Mouse (Mus musculus): ENCODE data around the gene Trip12.
A peak's percentile ranks its signal among the peaks of the same experiment; 100 is the strongest.

Trip12 gene

GRCm38 (mm10) chr1:84795335-84795734 lies 45.0 kb downstream of the Trip12 start:
- DNase-seq (ENCODE audit: low spot score in 2 of 2): no peak

GRCm38 (mm10) chr1:84791393-84791792 lies 48.9 kb downstream of the Trip12 start:
- no peak for DNase-seq (ENCODE audit: low spot score in 2 of 2)

- no peak for DNase-seq (ENCODE audit: low spot score in 2 of 2)
Measured at GRCm38 (mm10) chr1:84780630-84781029, 59.7 kb downstream of the Trip12 start.

- no peak for DNase-seq (ENCODE audit: low spot score in 2 of 2)
Measured at GRCm38 (mm10) chr1:84777455-84777854, 62.9 kb downstream of the Trip12 start.

GRCm38 (mm10) chr1:84758843-84759242 lies 81.5 kb downstream of the Trip12 start:
- DNase-seq (ENCODE audit: low spot score in 2 of 2): no peak

GRCm38 (mm10) chr1:84742156-84742555 lies 98.2 kb downstream of the Trip12 start:
- DNase-seq (ENCODE audit: low spot score in 2 of 2): no peak

GRCm38 (mm10) chr1:84740080-84740479 lies 100.2 kb downstream of the Trip12 start:
- no peak for DNase-seq (ENCODE audit: low spot score in 2 of 2)

GRCm38 (mm10) chr1:84737097-84737496 lies 103.2 kb downstream of the Trip12 start:
- no peak for DNase-seq (ENCODE audit: low spot score in 2 of 2)

- no peak for DNase-seq (ENCODE audit: low spot score in 2 of 2)
Measured at GRCm38 (mm10) chr1:84733799-84734198, 106.5 kb downstream of the Trip12 start.

- no peak for DNase-seq (ENCODE audit: low spot score in 2 of 2)
Measured at GRCm38 (mm10) chr1:84731763-84732162, 108.6 kb downstream of the Trip12 start.

GRCm38 (mm10) chr1:84722841-84723240 lies 117.5 kb downstream of the Trip12 start:
- DNase-seq (ENCODE audit: low spot score in 2 of 2): no peak

GRCm38 (mm10) chr1:84722371-84722770 lies 117.9 kb downstream of the Trip12 start:
- no peak for DNase-seq (ENCODE audit: low spot score in 2 of 2)

GRCm38 (mm10) chr1:84721942-84722341 lies 118.4 kb downstream of the Trip12 start:
- DNase-seq (ENCODE audit: low spot score in 2 of 2): no peak

- DNase-seq (ENCODE audit: low spot score in 2 of 2): no peak
Measured at GRCm38 (mm10) chr1:84709810-84710785, 130.2 kb downstream of the Trip12 start.

GRCm38 (mm10) chr1:84709406-84709805 lies 130.9 kb downstream of the Trip12 start:
- no peak for DNase-seq (ENCODE audit: low spot score in 2 of 2)

GRCm38 (mm10) chr1:84700254-84700653 lies 140.1 kb downstream of the Trip12 start:
- DNase-seq (ENCODE audit: low spot score in 2 of 2): no peak

GRCm38 (mm10) chr1:84697136-84697535 lies 143.2 kb downstream of the Trip12 start:
- DNase-seq (ENCODE audit: low spot score in 2 of 2): peak; percentile 4 to 6

- DNase-seq (ENCODE audit: low spot score in 2 of 2): peak; percentile 11 to 16
Measured at GRCm38 (mm10) chr1:84695517-84696411, 144.6 kb downstream of the Trip12 start, which contains the start of gene Dner. TSS of gene Dner (minus strand) at chr1:84696221.

GRCm38 (mm10) chr1:84694688-84695474 lies 145.4 kb downstream of the Trip12 start:
- no peak for DNase-seq (ENCODE audit: low spot score in 2 of 2)

- DNase-seq (ENCODE audit: low spot score in 2 of 2): no peak
Measured at GRCm38 (mm10) chr1:84677910-84678309, 162.4 kb downstream of the Trip12 start.
